Mouse (Mus musculus) heart, adult 2 months (tissue): ENCODE measurements at regions not wholly inside any gene's neighbourhood (a gene's known extent, or its start where the extent isn't known, plus 50 kb on each side); places are given as distances from the start of the nearest gene placed in this dataset.

Experiments
- DNase-seq, 2 experiments: peaks; one replicate each; pipeline ENCODE4 v3.0.0; 2021
- H3K27ac ChIP-seq: fragments of 200-600 bp; 2 replicates; pipeline ENCODE4 v1.8.1; 2022
- H3K27me3 ChIP-seq: fragments of 200-500 bp; 2 replicates; pipeline ENCODE4 v1.6.1; 2012; ENCODE audit warnings: mild to moderate bottlenecking, low read length, inconsistent platforms, mixed read lengths; ENCODE audit not compliant: control insufficient read depth, insufficient read depth
- H3K36me3 ChIP-seq: fragments of 200-500 bp; 2 replicates; pipeline ENCODE4 v1.6.1; 2012; ENCODE audit warnings: low read length, inconsistent platforms; ENCODE audit not compliant: control insufficient read depth, insufficient read depth
- H3K4me1 ChIP-seq: fragments of 200-500 bp; 2 replicates; pipeline ENCODE4 v1.6.1; 2011; ENCODE audit warnings: low read length; ENCODE audit not compliant: control insufficient read depth, insufficient read depth
- H3K4me3 ChIP-seq: fragments of 200-600 bp; 2 replicates; pipeline ENCODE4 v1.8.1; 2022
- H3K79me2 ChIP-seq: fragments of 200-500 bp; replicated peaks from 2 replicates; pipeline ENCODE4 v1.6.1; 2012; ENCODE audit warnings: mild to moderate bottlenecking, inconsistent platforms, low read length, moderate library complexity, mixed read lengths; ENCODE audit not compliant: control insufficient read depth, insufficient read depth
- H3K9ac ChIP-seq: fragments of 200-500 bp; 2 replicates; pipeline ENCODE4 v1.6.1; 2012; ENCODE audit warnings: low read depth, mild to moderate bottlenecking, control low read depth, inconsistent platforms, low read length, mixed read lengths
- CTCF ChIP-seq: fragments of 200-600 bp; IDR thresholded peaks from 2 replicates; pipeline ENCODE4 v1.8.1; 2022; ENCODE audit warnings: antibody characterized with exemption, mild to moderate bottlenecking, moderate library complexity
- EP300 ChIP-seq: fragments of 200-500 bp; IDR thresholded peaks from 2 replicates; pipeline ENCODE4 v1.6.1; 2011; ENCODE audit warnings: low read depth, low read length, control low read depth; ENCODE audit not compliant: insufficient read depth
- POLR2A ChIP-seq: fragments of 200-500 bp; IDR thresholded peaks from 2 replicates; pipeline ENCODE4 v1.6.1; 2011; ENCODE audit warnings: mild to moderate bottlenecking, low read depth, low read length, control low read depth; ENCODE audit not compliant: insufficient read depth
- WGBS: fragments of 180-500 bp; shearing (Covaris S2); methylation state at CpG from one replicate; pipeline ENCODE4 v1.1.7; 2018; 5-methylcytosine and 5-hydroxymethylcytosine counted together
- intact Hi-C: fragments of 180-260 bp; cut with DNase I; formaldehyde crosslinking; loops from one replicate; pipeline ENCODE4 v1.15.1; 2025

DNA sequence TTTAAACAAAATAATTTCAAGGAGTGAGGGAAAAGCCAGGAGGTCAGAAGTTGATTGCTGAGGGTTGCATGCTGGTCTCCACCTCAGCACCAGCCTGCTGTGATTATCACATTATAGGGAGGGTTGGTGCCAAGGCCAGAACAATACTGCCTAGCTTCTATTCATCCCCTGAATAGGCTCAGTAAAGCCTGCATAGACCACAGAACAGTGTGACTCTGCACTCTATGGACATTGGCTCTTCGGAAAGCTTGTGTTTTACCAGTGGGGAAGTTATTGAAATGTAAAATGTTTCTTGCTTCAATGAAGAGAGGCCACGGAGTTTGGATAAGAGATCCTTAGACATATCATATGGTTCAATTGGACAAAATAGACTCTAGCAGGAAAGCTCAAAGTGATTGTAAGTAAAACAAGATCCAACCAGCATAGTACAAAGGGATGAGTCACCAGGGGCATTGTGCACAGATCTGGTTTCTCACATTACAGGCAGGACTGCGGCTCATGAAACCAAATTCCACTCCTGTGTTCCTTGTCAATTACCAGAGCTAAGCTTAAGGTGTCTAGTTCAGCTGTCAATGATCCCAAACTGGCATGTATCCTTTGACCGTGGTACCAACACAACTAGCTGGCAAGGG, 320.8 kb upstream of the Cd180 start:
- 86% methylated on average over 4 of the region's 4 CpGs for WGBS
- TF ChIP-seq POLR2A (no peak), EP300 (no peak), CTCF (no peak)
- Histone ChIP-seq H3K27ac (no peak overlapping the region), H3K27me3 (no peaks in the 10 kb centered on the region), H3K36me3 (no peaks in the 10 kb centered on the region), H3K9ac (no peak overlapping the region), H3K79me2 (no peaks in the 10 kb centered on the region), H3K4me3 (no peak overlapping the region), H3K4me1 (no peaks in the 10 kb centered on the region)
- no peak for DNase-seq
- intact Hi-C loops: no loop called here

DNA sequence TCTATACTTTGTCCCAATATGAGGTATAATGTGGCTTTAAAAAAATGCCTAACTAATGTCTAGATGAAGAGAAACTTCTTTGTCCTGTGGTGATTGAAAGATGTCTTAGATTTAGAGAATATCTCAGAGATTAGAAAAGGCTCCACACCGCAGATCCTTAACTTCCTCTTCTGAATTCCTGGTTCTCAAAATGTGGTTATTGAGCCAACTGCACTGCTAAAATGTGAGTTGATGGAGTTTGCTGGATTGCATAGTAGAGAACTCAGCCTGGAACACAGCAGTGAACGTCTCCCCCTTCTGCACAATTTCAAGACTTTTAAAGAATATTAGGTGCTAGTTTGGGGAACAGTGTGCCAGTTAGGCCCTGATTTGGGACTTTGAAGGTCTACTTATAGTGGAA, 312.7 kb upstream of the Cd180 start:
- H3K4me3 ChIP-seq: no peak overlapping the region
- TF ChIP-seq CTCF (no peak), POLR2A (no peak), EP300 (no peak)
- no peaks in the 10 kb centered on the region for H3K4me1 ChIP-seq
- H3K36me3 ChIP-seq: no peaks in the 10 kb centered on the region
- no peak for DNase-seq
- intact Hi-C loops: no loop called here
- no peak overlapping the region for H3K9ac ChIP-seq
- 65% methylated on average over 2 of the region's 2 CpGs for WGBS
- no peaks in the 10 kb centered on the region for H3K79me2 ChIP-seq
- no peaks in the 10 kb centered on the region for H3K27me3 ChIP-seq
- H3K27ac ChIP-seq: no peak overlapping the region

DNA sequence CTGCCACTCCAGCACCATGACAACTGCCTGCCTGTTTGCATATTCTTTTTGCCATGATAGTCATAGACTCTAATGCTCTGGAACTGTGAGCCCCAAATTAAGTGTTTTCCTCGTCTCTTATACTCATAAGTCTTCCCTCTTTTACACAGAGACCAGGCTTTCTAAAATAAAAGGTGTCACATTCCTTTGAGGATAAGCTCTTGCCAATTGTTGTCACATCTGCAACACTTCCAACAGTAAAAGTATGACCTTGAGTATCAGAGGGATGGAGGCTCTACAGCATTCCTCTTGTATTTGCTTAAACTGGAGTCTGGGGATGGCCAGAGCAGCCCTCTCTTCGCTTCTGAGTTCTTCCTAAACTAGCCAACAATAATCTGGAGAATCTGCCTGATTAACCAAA, 301.4 kb upstream of the Cd180 start:
- H3K9ac ChIP-seq: no peak overlapping the region
- WGBS: 53% methylated on average over 2 of the region's 2 CpGs
- TF ChIP-seq EP300: no peak
- no peak for TF ChIP-seq POLR2A
- no peak for TF ChIP-seq CTCF
- peaks cover 2% of the 10 kb centered on the region for H3K4me1 ChIP-seq
- H3K27me3 ChIP-seq: no peaks in the 10 kb centered on the region
- H3K79me2 ChIP-seq: no peaks in the 10 kb centered on the region
- DNase-seq: no peak
- intact Hi-C loops: loop anchor here (2.0 to 10.0 kb wide), 2 partner anchors 65 to 253 kb away; no protein-coding TSS in a partner anchor
- no peak overlapping the region for H3K4me3 ChIP-seq
- peaks cover 3% of the 10 kb centered on the region for H3K36me3 ChIP-seq
- peak overlapping the region; percentile 80 for H3K27ac ChIP-seq

DNA sequence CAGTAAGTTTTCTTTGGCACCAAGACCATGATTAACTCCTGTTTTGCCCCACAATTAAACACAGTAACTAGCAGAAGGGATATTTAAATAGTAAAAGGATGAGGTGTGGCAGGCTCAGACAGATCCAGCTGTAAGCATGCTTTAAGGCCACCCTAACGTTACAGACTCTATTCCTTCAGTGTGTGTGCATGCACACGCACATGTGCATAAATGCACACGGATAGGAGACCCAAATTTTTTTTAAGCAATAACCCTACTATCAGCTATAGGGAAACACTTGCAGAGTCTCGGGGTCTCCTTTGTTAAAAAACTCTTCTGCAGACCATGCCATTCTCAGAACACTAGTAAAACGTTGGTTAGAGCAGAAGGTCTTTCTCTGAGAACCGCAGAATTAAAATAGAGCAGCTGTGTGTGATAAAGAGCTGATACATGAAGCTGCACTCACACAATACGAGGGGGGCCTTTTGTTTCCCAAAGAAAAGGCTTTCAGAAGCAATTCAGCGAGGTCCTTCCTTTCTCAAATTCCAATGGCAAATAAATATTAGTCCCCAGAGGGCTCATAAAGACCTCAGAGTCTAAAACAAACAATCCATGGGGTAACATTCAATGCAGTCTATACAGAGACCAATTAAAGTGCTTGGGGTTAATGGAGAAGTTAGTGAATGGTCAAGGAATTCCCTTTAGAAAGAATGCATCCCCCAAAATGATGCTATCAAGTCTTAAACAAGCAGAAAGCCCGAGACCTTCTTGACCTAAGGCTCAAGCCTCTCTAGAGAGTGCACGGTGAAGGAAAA, 300.3 kb upstream of the Cd180 start:
- intact Hi-C loops: loop anchor here (10.0 kb wide), 1 partner anchor 252 kb away; no protein-coding TSS in a partner anchor
- Histone ChIP-seq H3K27ac (peak overlapping the region; percentile 80), H3K79me2 (no peaks in the 10 kb centered on the region), H3K27me3 (no peaks in the 10 kb centered on the region), H3K9ac (no peak overlapping the region), H3K4me3 (no peak overlapping the region), H3K36me3 (peaks cover 3% of the 10 kb centered on the region), H3K4me1 (peaks cover 2% of the 10 kb centered on the region)
- WGBS: 55% methylated on average over 10 of the region's 10 CpGs
- no peak for TF ChIP-seq EP300
- no peak for DNase-seq

DNA sequence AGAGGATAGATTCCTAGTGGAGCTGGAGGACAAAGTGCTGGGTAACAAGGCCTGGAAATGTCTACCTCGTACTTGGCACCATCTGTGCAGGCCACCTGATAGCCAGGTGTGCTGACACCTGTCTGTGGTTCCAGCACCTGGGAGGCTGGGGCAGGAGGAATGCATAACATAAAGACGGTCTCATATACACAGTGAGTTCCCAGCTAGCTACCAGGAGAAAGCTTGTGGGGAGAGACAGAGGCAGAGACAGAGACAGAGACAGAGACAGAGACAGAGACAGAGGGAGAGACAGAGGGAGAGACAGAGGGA, 299.7 kb upstream of the Cd180 start:
- Histone ChIP-seq H3K36me3 (peaks cover 3% of the 10 kb centered on the region), H3K27ac (no peak overlapping the region), H3K4me3 (no peak overlapping the region), H3K4me1 (peaks cover 2% of the 10 kb centered on the region), H3K79me2 (no peaks in the 10 kb centered on the region), H3K27me3 (no peaks in the 10 kb centered on the region), H3K9ac (no peak overlapping the region)
- no peak for TF ChIP-seq POLR2A
- no peak for TF ChIP-seq EP300
- no peak for TF ChIP-seq CTCF
- intact Hi-C loops: loop anchor here (10.0 kb wide), 1 partner anchor 251 kb away; no protein-coding TSS in a partner anchor
- 88% methylated on average over 2 of the region's 2 CpGs for WGBS
- DNase-seq: no peak

DNA sequence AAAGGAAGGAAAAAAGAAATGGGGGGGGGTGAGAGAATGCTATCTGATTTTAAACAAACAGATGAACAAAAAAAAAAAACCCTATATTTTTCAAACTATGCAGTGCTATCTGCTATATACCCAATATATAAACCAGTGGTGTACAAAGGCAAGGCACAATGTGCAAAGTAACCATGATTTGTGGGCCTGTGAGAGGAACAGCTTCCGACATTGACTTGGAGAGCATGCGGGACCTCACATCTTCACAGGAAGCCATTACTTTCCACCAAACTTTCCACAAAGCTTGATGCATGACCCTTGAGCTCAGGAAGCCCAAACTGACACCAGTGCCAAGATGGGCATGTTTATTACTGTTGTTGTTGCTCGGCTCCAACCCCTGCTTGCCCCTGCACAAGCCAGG, 299.3 kb upstream of the Cd180 start:
- no peak overlapping the region for H3K4me3 ChIP-seq
- intact Hi-C loops: loop anchor here (10.0 kb wide), 1 partner anchor 251 kb away; no protein-coding TSS in a partner anchor
- H3K36me3 ChIP-seq: peaks cover 3% of the 10 kb centered on the region
- H3K79me2 ChIP-seq: no peaks in the 10 kb centered on the region
- H3K27me3 ChIP-seq: no peaks in the 10 kb centered on the region
- TF ChIP-seq CTCF: no peak
- no peak for TF ChIP-seq EP300
- no peak for TF ChIP-seq POLR2A
- WGBS: 87% methylated on average over 3 of the region's 3 CpGs
- no peak overlapping the region for H3K27ac ChIP-seq
- H3K4me1 ChIP-seq: peaks cover 2% of the 10 kb centered on the region
- H3K9ac ChIP-seq: no peak overlapping the region
- DNase-seq: no peak
